Mouse (Mus musculus): ENCODE measurements around the gene Gfy. TPM values are rescaled to one million over a fixed set of nuclear protein-coding genes. Genes with fewer than 3 reads are reported as not detected.

The Gfy gene
- total RNA-seq, 1 experiment: not detected

- in situ Hi-C loops (cut with MboI; ENCODE audit: low sequenced_read_pairs in 2 of 2, unreplicated experiment in 2 of 2): no loop called here
- Histone ChIP-seq H3K27ac (ENCODE audit: insufficient read depth, low read depth, low read length, poor library complexity, severe bottlenecking) (peak overlapping the region; percentile 96), H3K9ac (ENCODE audit: insufficient read depth, low read depth, low read length, poor library complexity, severe bottlenecking) (peak overlapping the region; percentile 100), H3K4me1 (ENCODE audit: control insufficient read depth in 2 of 2, insufficient read depth in 2 of 2, low read length in 2 of 2, poor library complexity in 1 of 2) (peaks cover 0 to 13% of the 10 kb centered on the region in 2 experiments; a peak in 1 of 4 replicates), H3K9me3 (ENCODE audit: control insufficient read depth, insufficient read depth, low read depth, low read length) (no peaks in the 10 kb centered on the region), H3K4me3 (ENCODE audit: insufficient read depth in 1 of 2, low read depth in 1 of 2, low read length in 2 of 2, poor library complexity in 1 of 2, severe bottlenecking in 1 of 2) (peak overlapping the region; percentile 80 to 99), H3K36me3 (ENCODE audit: control insufficient read depth, insufficient read depth, low read length, poor library complexity, severe bottlenecking) (peaks cover 42% of the 10 kb centered on the region)
- TF ChIP-seq CHD2 (IDR thresholded peaks at IDR 0.05; ENCODE audit: low read depth, low read length) (no peak), ZC3H11A (IDR thresholded peaks at IDR 0.05; ENCODE audit: borderline replicate concordance, low read depth, low read length) (no peak), ZNF384 (IDR thresholded peaks at IDR 0.05; ENCODE audit: low read depth, low read length) (no peak), MAFK (IDR thresholded peaks at IDR 0.05; ENCODE audit: insufficient read depth, low read depth, low read length) (no peak), HCFC1 (IDR thresholded peaks at IDR 0.05; ENCODE audit: borderline replicate concordance, insufficient read depth, low read length) (0 out of 2 replicates have a peak, but pooled peaks have one; percentile 43)
- DNase-seq (ENCODE audit: low read depth, low spot score): no peak
These were observed 51.6 kb downstream of the Gfy start for GRCm38 (mm10) chr7:45127700-45128224.

- in situ Hi-C loops (cut with MboI; ENCODE audit: low sequenced_read_pairs in 2 of 2, unreplicated experiment in 2 of 2): no loop called here
- Histone ChIP-seq H3K27ac (ENCODE audit: insufficient read depth, low read depth, low read length, poor library complexity, severe bottlenecking) (peak overlapping the region; percentile 96), H3K4me1 (ENCODE audit: control insufficient read depth in 2 of 2, insufficient read depth in 2 of 2, low read length in 2 of 2, poor library complexity in 1 of 2) (peaks cover 0 to 11% of the 10 kb centered on the region in 2 experiments; a peak in 1 of 4 replicates), H3K9me3 (ENCODE audit: control insufficient read depth, insufficient read depth, low read depth, low read length) (no peaks in the 10 kb centered on the region), H3K9ac (ENCODE audit: insufficient read depth, low read depth, low read length, poor library complexity, severe bottlenecking) (peak overlapping the region; percentile 100), H3K36me3 (ENCODE audit: control insufficient read depth, insufficient read depth, low read length, poor library complexity, severe bottlenecking) (peaks cover 49% of the 10 kb centered on the region), H3K4me3 (ENCODE audit: insufficient read depth in 1 of 2, low read depth in 1 of 2, low read length in 2 of 2, poor library complexity in 1 of 2, severe bottlenecking in 1 of 2) (peak overlapping the region; percentile 80 to 99)
- TF ChIP-seq CHD2 (IDR thresholded peaks at IDR 0.05; ENCODE audit: low read depth, low read length) (no peak), MAFK (IDR thresholded peaks at IDR 0.05; ENCODE audit: insufficient read depth, low read depth, low read length) (no peak), HCFC1 (IDR thresholded peaks at IDR 0.05; ENCODE audit: borderline replicate concordance, insufficient read depth, low read length) (no peak), ZNF384 (IDR thresholded peaks at IDR 0.05; ENCODE audit: low read depth, low read length) (no peak), ZC3H11A (IDR thresholded peaks at IDR 0.05; ENCODE audit: borderline replicate concordance, low read depth, low read length) (no peak)
- no peak for DNase-seq (ENCODE audit: low read depth, low spot score)
These were observed 52.3 kb downstream of the Gfy start for GRCm38 (mm10) chr7:45126844-45127699.

Other genes with a start within 250 kb of the Gfy start
- gene Tsks, start 236.4 kb downstream of the Gfy start, total RNA-seq (2012; rRNA removed): 0.49 and 0.85 TPM in 2 replicates
- 60.3 and 123 TPM in 2 replicates for gene Cpt1c, start 204.7 kb downstream of the Gfy start, total RNA-seq (2012; rRNA removed)
- 413 and 429 TPM in 2 replicates for gene Prmt1, start 193.0 kb downstream of the Gfy start, total RNA-seq (2012; rRNA removed)
- gene Irf3, start 181.9 kb downstream of the Gfy start, total RNA-seq (2012; rRNA removed): 45.9 and 68.4 TPM in 2 replicates
- 11.9 and 13.0 TPM in 2 replicates for gene Bcl2l12, start 180.9 kb downstream of the Gfy start, total RNA-seq (2012; rRNA removed)
- 39.0 and 39.2 TPM in 2 replicates for gene Scaf1, start 163.2 kb downstream of the Gfy start, total RNA-seq (2012; rRNA removed)
- 11.1 and 14.4 TPM in 2 replicates for gene Rras, start 161.6 kb downstream of the Gfy start, total RNA-seq (2012; rRNA removed)
- 32.3 and 37.5 TPM in 2 replicates for gene Prr12, start 126.7 kb downstream of the Gfy start, total RNA-seq (2012; rRNA removed)
- gene Nosip, start 117.1 kb downstream of the Gfy start, total RNA-seq (2012; rRNA removed): 94.2 and 106 TPM in 2 replicates
- gene Prrg2, start 116.9 kb downstream of the Gfy start, total RNA-seq (2012; rRNA removed): 9.8 and 11.4 TPM in 2 replicates
- gene Rcn3, start 87.3 kb downstream of the Gfy start, total RNA-seq (2012; rRNA removed): 137 and 207 TPM in 2 replicates
- 10.6 and 15.1 TPM in 2 replicates for gene Fcgrt, start 75.7 kb downstream of the Gfy start, total RNA-seq (2012; rRNA removed)
- gene Rps11, start 55.1 kb downstream of the Gfy start, total RNA-seq (2012; rRNA removed): 1,746 and 1,854 TPM in 2 replicates
- gene Rpl13a, start 50.8 kb downstream of the Gfy start, total RNA-seq (2012; rRNA removed): 3,971 and 5,136 TPM in 2 replicates
- 0.36 and 0.90 TPM in 2 replicates for gene Gm45713, start 43.3 kb downstream of the Gfy start, total RNA-seq (2012; rRNA removed)
- 1.8 and 1.9 TPM in 2 replicates for gene Flt3l, start 43.1 kb downstream of the Gfy start, total RNA-seq (2012; rRNA removed)
- 69.9 and 70.2 TPM in 2 replicates for gene Pih1d1, start 25.3 kb downstream of the Gfy start, total RNA-seq (2012; rRNA removed)
- 108 and 115 TPM in 2 replicates for gene Aldh16a1, start 25.0 kb downstream of the Gfy start, total RNA-seq (2012; rRNA removed)
- 3.4 and 4.4 TPM in 2 replicates for gene Slc17a7, start 15.6 kb downstream of the Gfy start, total RNA-seq (2012; rRNA removed)
- gene Pth2, start 1.4 kb upstream of the Gfy start, total RNA-seq (2012; rRNA removed): 0.54 TPM in 1 of 2 replicates, not detected in the other
- gene Ccdc155, start 25.3 kb upstream of the Gfy start, total RNA-seq (2012; rRNA removed): 2.4 and 2.7 TPM in 2 replicates
- 4.7 and 6.9 TPM in 2 replicates for gene Dkkl1, start 32.6 kb upstream of the Gfy start, total RNA-seq (2012; rRNA removed)
- 95.9 and 111 TPM in 2 replicates for gene Tead2, start 36.2 kb upstream of the Gfy start, total RNA-seq (2012; rRNA removed)
- gene Cd37, start 59.5 kb upstream of the Gfy start, total RNA-seq (2012; rRNA removed): 37.6 and 50.8 TPM in 2 replicates
- 12.7 and 14.6 TPM in 2 replicates for gene Slc6a16, start 61.5 kb upstream of the Gfy start, total RNA-seq (2012; rRNA removed)
- 0.21 and 0.67 TPM in 2 replicates for gene Slc6a21, start 97.9 kb upstream of the Gfy start, total RNA-seq (2012; rRNA removed)
- gene Trpm4, start 154.2 kb upstream of the Gfy start, total RNA-seq (2012; rRNA removed): 26.5 and 48.5 TPM in 2 replicates
- gene Hrc, start 155.7 kb upstream of the Gfy start, total RNA-seq (2012; rRNA removed): 0.71 and 1.4 TPM in 2 replicates
- gene Ppfia3, start 187.4 kb upstream of the Gfy start, total RNA-seq (2012; rRNA removed): 6.9 and 12.6 TPM in 2 replicates
- 5.6 and 11.3 TPM in 2 replicates for gene Lin7b, start 191.0 kb upstream of the Gfy start, total RNA-seq (2012; rRNA removed)
- 303 and 310 TPM in 2 replicates for gene Snrnp70, start 216.2 kb upstream of the Gfy start, total RNA-seq (2012; rRNA removed)
- gene Kcna7, start 226.1 kb upstream of the Gfy start, total RNA-seq (2012; rRNA removed): 0.85 and 2.3 TPM in 2 replicates
- 2.4 and 3.6 TPM in 2 replicates for gene Ntf5, start 234.1 kb upstream of the Gfy start, total RNA-seq (2012; rRNA removed)
- 0.37 TPM in 1 of 2 replicates, not detected in the other for gene Lhb, start 241.3 kb upstream of the Gfy start, total RNA-seq (2012; rRNA removed)

All from ES-E14 (cell line).